Mouse (Mus musculus): Measurements from ENCODE around the gene Gstt3. TPM values are rescaled to one million over a fixed set of nuclear protein-coding genes. Genes with fewer than 3 reads are reported as not detected.

The Gstt3 gene
- total RNA-seq, 2 experiments from 2014 or later: 3.7 to 5.6 TPM

Other genes with a start within 250 kb of the Gstt3 start
- gene Lrrc75b, start 221.1 kb downstream of the Gstt3 start, total RNA-seq (2021): 10 to 100 TPM; 10.3 to 12.9 TPM
- 1 to 10 TPM; 2.6 to 2.8 TPM for gene Ggt1, start 219.8 kb downstream of the Gstt3 start, total RNA-seq (2021)
- gene Ggt5, start 192.1 kb downstream of the Gstt3 start, total RNA-seq (2021): 1 to 10 TPM; 1.6 to 2.1 TPM
- 1 to 10 TPM; 1.9 to 2.4 TPM for gene Susd2, start 137.4 kb downstream of the Gstt3 start, total RNA-seq (2021)
- gene Cabin1, start 17.1 kb downstream of the Gstt3 start, total RNA-seq (2021): 10 to 100 TPM; 56.4 to 66.3 TPM
- gene Ddt, start 8.0 kb downstream of the Gstt3 start, total RNA-seq (2021): 10 to 100 TPM; 50.6 to 58.3 TPM
- gene Gm20441, start 460 bp downstream of the Gstt3 start, total RNA-seq (2021): not detected
- gene Gstt1, start 17.2 kb upstream of the Gstt3 start, total RNA-seq (2021): 10 to 100 TPM; 10.2 to 10.3 TPM
- not detected for gene Gstt4, start 41.1 kb upstream of the Gstt3 start, total RNA-seq (2021)
- gene Gstt2, start 56.0 kb upstream of the Gstt3 start, total RNA-seq (2021): 1 to 10 TPM; 3.5 to 3.6 TPM
- gene Mif, start 78.8 kb upstream of the Gstt3 start, total RNA-seq (2021): 100 to 1,000 TPM; 477 to 485 TPM
- gene Derl3, start 112.0 kb upstream of the Gstt3 start, total RNA-seq (2021): 1 to 10 TPM; 4.8 to 5.4 TPM
- 10 to 100 TPM; 80.3 to 85.0 TPM for gene Smarcb1, start 140.2 kb upstream of the Gstt3 start, total RNA-seq (2021)
- 100 to 1,000 TPM; 376 to 396 TPM for gene Chchd10, start 151.7 kb upstream of the Gstt3 start, total RNA-seq (2021)
- 1 to 10 TPM; 1.8 to 2.1 TPM for gene Mmp11, start 155.1 kb upstream of the Gstt3 start, total RNA-seq (2021)
- under 1 TPM; 0.28 to 0.89 TPM for gene Gm867, start 159.3 kb upstream of the Gstt3 start, total RNA-seq (2021)
- not detected for gene Vpreb3, start 161.6 kb upstream of the Gstt3 start, total RNA-seq (2021)
- gene Gm5134, start 173.1 kb upstream of the Gstt3 start, total RNA-seq (2021): under 1 TPM in 1 of 2 experiments, not detected in 1; 0.25 TPM

All from layer of hippocampus, adult 18-20 months (tissue).